Mouse (Mus musculus) neural tube, embryonic 13.5 days (tissue): ENCODE measurements at regions not wholly inside any gene's neighbourhood (a gene's known extent, or its start where the extent isn't known, plus 50 kb on each side); places are given as distances from the start of the nearest gene placed in this dataset.
A peak's percentile ranks its signal among the peaks of the same experiment; 100 is the strongest.

Experiments
- ATAC-seq: fragments of 200-750 bp; cut with Nextera tagmentation; 2 replicates; pipeline ENCODE4 v1.8.0; 2017; ENCODE audit warnings: low read depth, mild to moderate bottlenecking, moderate TSS enrichment, moderate library complexity
- H3K27ac ChIP-seq: fragments of 300-500 bp; sonication (generic); replicated peaks from 2 replicates; pipeline ENCODE4 v1.5.1; 2015; ENCODE audit warnings: moderate library complexity, mild to moderate bottlenecking, inconsistent platforms
- H3K27me3 ChIP-seq: fragments of 300-500 bp; sonication (generic); 2 replicates; pipeline ENCODE4 v1.6.1; 2015; ENCODE audit warnings: mild to moderate bottlenecking, inconsistent platforms
- H3K36me3 ChIP-seq: fragments of 300-500 bp; sonication (generic); 2 replicates; pipeline ENCODE4 v1.6.1; 2015; ENCODE audit warnings: mild to moderate bottlenecking, inconsistent platforms
- H3K4me1 ChIP-seq: fragments of 300-500 bp; sonication (generic); replicated peaks from 2 replicates; pipeline ENCODE4 v1.6.1; 2015; ENCODE audit warnings: inconsistent platforms
- H3K4me2 ChIP-seq: fragments of 300-500 bp; sonication (generic); 2 replicates; pipeline ENCODE4 v1.6.1; 2015; ENCODE audit warnings: inconsistent platforms, mild to moderate bottlenecking, moderate library complexity
- H3K4me3 ChIP-seq: fragments of 300-500 bp; sonication (generic); 2 replicates; pipeline ENCODE4 v1.5.1; 2015; ENCODE audit warnings: mild to moderate bottlenecking, inconsistent platforms
- H3K9ac ChIP-seq: fragments of 300-500 bp; sonication (generic); 2 replicates; pipeline ENCODE4 v1.6.1; 2015; ENCODE audit warnings: moderate library complexity, mild to moderate bottlenecking, inconsistent platforms
- H3K9me3 ChIP-seq: fragments of 300-500 bp; sonication (generic); 2 replicates; pipeline ENCODE4 v1.6.1; 2016; ENCODE audit warnings: inconsistent platforms
- WGBS: fragments of 180-500 bp; shearing (Covaris S2); methylation state at CpG from one replicate; pipeline ENCODE4 v1.1.7; 2015; 5-methylcytosine and 5-hydroxymethylcytosine counted together

GRCm38 (mm10) chr8:126756300-126757097 is 162.7 kb upstream of the Irf2bp2 start:
- H3K9ac ChIP-seq: no peak overlapping the region
- ATAC-seq: no peak
- WGBS: 78% methylated on average over 8 of the region's 8 CpGs

GRCm38 (mm10) chr8:126755669-126756068 is 161.9 kb upstream of the Irf2bp2 start:
- WGBS: 93% methylated on average over 5 of the region's 5 CpGs
- Histone ChIP-seq H3K9ac (no peak overlapping the region), H3K4me3 (no peak overlapping the region), H3K27me3 (no peaks in the 10 kb centered on the region), H3K27ac (no peak overlapping the region), H3K4me2 (no peak overlapping the region), H3K36me3 (no peaks in the 10 kb centered on the region), H3K4me1 (peaks cover 18% of the 10 kb centered on the region), H3K9me3 (no peaks in the 10 kb centered on the region)
- no peak for ATAC-seq

More at GRCm38 (mm10) chr8:126756300-126757097, 162.7 kb upstream of the Irf2bp2 start:
- Histone ChIP-seq H3K9me3 (no peaks in the 10 kb centered on the region), H3K27me3 (no peaks in the 10 kb centered on the region), H3K4me1 (peaks cover 15% of the 10 kb centered on the region), H3K36me3 (no peaks in the 10 kb centered on the region), H3K4me2 (no peak overlapping the region), H3K27ac (no peak overlapping the region), H3K4me3 (no peak overlapping the region)

DNA sequence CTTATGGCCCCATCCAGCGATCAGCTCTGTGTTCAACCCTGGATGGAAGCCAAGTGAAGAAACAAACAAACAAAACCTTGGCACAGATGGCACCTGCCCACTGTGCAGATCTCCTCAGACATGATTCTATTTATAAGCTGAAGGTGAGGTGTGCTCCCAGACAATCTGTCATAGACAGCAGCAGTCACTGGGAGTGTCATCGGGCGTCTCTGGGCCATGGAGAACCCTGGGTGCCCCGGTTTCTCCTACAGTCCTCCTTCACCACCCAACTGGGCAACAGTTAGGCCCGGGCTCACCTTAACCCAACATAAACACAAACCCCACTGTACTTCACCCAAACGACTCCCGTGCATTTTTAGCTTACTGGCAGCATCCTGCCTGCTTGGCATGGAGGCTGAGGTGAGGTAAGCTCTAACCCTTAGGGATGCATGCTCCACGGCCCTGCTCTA is 160.6 kb upstream of the Irf2bp2 start:
- Histone ChIP-seq H3K27ac (no peak overlapping the region), H3K36me3 (no peaks in the 10 kb centered on the region), H3K4me3 (no peak overlapping the region), H3K9me3 (no peaks in the 10 kb centered on the region), H3K4me2 (no peak overlapping the region), H3K9ac (no peak overlapping the region), H3K27me3 (no peaks in the 10 kb centered on the region), H3K4me1 (peaks cover 18% of the 10 kb centered on the region)
- 86% methylated on average over 8 of the region's 8 CpGs for WGBS
- no peak for ATAC-seq

DNA sequence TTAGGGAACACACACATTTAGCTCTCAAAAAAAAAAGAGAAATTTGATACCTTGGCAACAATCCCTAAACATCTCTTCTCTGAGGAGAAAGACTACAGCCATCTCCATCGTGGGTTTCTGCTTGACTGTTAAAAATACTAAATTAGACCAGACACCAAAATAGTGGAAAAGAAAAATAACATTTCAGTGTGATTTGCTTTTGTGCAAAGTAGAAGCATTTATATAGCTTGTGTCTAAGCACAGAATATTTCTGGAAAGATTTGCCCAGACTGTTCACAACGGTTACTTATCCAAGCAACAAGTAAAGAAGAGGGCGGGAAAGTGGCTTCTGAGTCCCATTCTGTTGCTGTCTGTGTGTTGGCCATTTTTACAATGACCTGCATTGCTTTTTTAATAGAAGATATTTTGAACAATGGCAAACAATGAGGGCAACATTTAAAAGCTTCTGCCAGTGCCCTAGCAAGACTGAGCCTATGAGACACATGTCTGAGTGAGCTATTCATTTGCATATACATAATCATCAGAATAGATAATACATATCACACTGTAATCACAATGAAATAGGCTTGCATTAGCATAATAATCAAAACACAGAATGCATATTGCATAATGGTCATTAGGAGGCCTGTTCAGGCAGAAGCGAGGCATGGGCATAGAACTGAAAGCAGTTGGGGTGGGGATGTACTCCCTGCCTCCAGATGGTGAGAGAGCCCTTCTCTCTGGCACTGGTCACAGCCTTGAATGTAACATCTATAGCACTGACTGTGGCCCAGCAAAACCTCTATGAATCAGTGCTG is 159.5 kb upstream of the Irf2bp2 start:
- no peak overlapping the region for H3K4me2 ChIP-seq
- no peak overlapping the region for H3K9ac ChIP-seq
- H3K27ac ChIP-seq: peak overlapping the region; percentile 6; the same call in 1 of the 2 replicates
- no peak overlapping the region for H3K4me3 ChIP-seq
- ATAC-seq: 0 out of 2 replicates have a peak, but pooled peaks have one; percentile 19
- H3K36me3 ChIP-seq: no peaks in the 10 kb centered on the region
- no peaks in the 10 kb centered on the region for H3K9me3 ChIP-seq
- H3K27me3 ChIP-seq: no peaks in the 10 kb centered on the region
- WGBS: 79% methylated on average over 4 of the region's 4 CpGs
- peaks cover 18% of the 10 kb centered on the region for H3K4me1 ChIP-seq

GRCm38 (mm10) chr8:126751416-126752140 is 157.8 kb upstream of the Irf2bp2 start:
- Histone ChIP-seq H3K27me3 (no peaks in the 10 kb centered on the region), H3K27ac (no peak overlapping the region), H3K36me3 (no peaks in the 10 kb centered on the region), H3K4me2 (no peak overlapping the region), H3K4me1 (peaks cover 18% of the 10 kb centered on the region), H3K4me3 (no peak overlapping the region), H3K9me3 (no peaks in the 10 kb centered on the region), H3K9ac (no peak overlapping the region)
- no peak for ATAC-seq
- WGBS: 76% methylated on average over 6 of the region's 6 CpGs

DNA sequence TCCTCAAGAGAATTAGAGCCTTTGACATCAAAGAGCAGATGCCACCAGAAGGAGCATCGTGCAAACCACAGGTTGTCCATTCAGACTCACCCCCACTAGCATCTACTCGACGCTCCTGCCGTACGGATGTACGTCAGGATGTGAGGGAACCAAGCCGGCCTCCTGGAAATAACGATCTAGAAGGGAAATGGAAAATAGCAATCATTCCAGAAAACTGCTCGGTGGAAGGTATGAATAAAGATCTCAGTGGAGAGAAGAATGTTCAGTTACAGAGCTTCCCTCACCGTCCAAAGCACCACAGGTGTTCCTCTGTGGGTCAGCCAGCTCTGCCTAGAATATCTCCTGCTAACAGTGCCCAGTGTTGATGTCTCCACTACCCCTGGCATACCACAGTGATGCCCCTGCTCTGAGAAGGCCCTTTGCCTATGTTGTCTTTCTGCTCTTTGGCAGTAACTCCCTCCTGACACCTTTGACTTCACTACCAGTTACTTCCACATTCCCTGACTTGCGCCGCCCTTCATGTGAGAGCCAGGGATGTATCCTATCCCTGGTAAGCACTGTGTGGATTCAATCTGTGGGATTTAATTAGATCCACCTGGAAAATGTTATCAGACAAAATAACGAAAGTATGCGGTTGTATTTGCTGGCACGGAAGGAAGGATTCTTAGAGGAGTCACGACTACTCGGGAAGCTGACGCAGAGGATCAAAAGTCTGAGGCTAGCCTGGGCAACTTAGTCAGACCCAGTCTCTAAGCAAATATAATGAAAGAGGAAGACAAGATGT is 152.4 kb upstream of the Irf2bp2 start:
- Histone ChIP-seq H3K9ac (no peak overlapping the region), H3K4me3 (no peak overlapping the region), H3K4me1 (0 out of 2 replicates have a peak, but pooled peaks cover 3% of the 10 kb centered on the region), H3K27me3 (no peaks in the 10 kb centered on the region), H3K9me3 (no peaks in the 10 kb centered on the region), H3K36me3 (no peaks in the 10 kb centered on the region), H3K27ac (no peak overlapping the region), H3K4me2 (no peak overlapping the region)
- ATAC-seq: no peak
- WGBS: 75% methylated on average over 18 of the region's 18 CpGs

GRCm38 (mm10) chr8:126744747-126745382 is 151.1 kb upstream of the Irf2bp2 start:
- Histone ChIP-seq H3K9ac (no peak overlapping the region), H3K27me3 (no peaks in the 10 kb centered on the region), H3K4me1 (0 out of 2 replicates have a peak, but pooled peaks cover 4% of the 10 kb centered on the region), H3K36me3 (no peaks in the 10 kb centered on the region), H3K27ac (no peak overlapping the region), H3K4me2 (no peak overlapping the region), H3K9me3 (no peaks in the 10 kb centered on the region), H3K4me3 (no peak overlapping the region)
- 77% methylated on average over 10 of the region's 10 CpGs for WGBS
- no peak for ATAC-seq

- ATAC-seq: no peak
These were observed 149.5 kb upstream of the Irf2bp2 start for GRCm38 (mm10) chr8:126743296-126743695.

GRCm38 (mm10) chr8:126742081-126742480 is 148.3 kb upstream of the Irf2bp2 start:
- Histone ChIP-seq H3K27me3 (no peaks in the 10 kb centered on the region), H3K9me3 (no peaks in the 10 kb centered on the region), H3K4me1 (0 out of 2 replicates have a peak, but pooled peaks cover 4% of the 10 kb centered on the region), H3K27ac (no peak overlapping the region), H3K4me2 (no peak overlapping the region), H3K4me3 (no peak overlapping the region), H3K9ac (no peak overlapping the region), H3K36me3 (no peaks in the 10 kb centered on the region)
- no peak for ATAC-seq
- WGBS: 89% methylated on average over 3 of the region's 3 CpGs

More at GRCm38 (mm10) chr8:126743296-126743695, 149.5 kb upstream of the Irf2bp2 start:
- Histone ChIP-seq H3K9ac (no peak overlapping the region), H3K4me2 (no peak overlapping the region), H3K4me1 (0 out of 2 replicates have a peak, but pooled peaks cover 4% of the 10 kb centered on the region), H3K36me3 (no peaks in the 10 kb centered on the region), H3K9me3 (no peaks in the 10 kb centered on the region), H3K27me3 (no peaks in the 10 kb centered on the region), H3K4me3 (no peak overlapping the region), H3K27ac (no peak overlapping the region)
- 91% methylated on average over 9 of the region's 9 CpGs for WGBS

DNA sequence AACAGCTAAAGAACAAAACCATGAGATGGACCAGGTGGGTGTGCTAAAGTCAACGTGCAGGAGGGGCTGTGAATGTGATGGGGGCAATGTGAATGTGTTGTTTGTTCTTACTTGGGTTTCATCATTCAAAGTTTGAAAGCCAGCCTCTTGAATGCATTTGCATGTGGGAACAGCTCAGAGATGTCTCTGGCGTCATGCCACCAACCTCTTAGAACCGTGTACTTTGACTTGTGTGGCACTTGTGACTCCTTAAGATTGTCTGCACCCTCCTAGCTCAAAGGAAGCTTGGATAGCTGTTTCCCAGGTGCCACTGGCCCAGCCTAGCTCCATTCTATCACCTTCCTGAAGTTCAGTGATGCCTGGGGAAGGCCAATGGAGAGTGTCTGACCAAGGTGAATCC is 147.2 kb upstream of the Irf2bp2 start:
- Histone ChIP-seq H3K9ac (no peak overlapping the region), H3K4me1 (peaks cover 14% of the 10 kb centered on the region), H3K36me3 (no peaks in the 10 kb centered on the region), H3K4me3 (no peak overlapping the region), H3K27me3 (no peaks in the 10 kb centered on the region), H3K9me3 (no peaks in the 10 kb centered on the region), H3K4me2 (no peak overlapping the region), H3K27ac (no peak overlapping the region)
- no peak for ATAC-seq
- WGBS: 79% methylated on average over 3 of the region's 3 CpGs

- Histone ChIP-seq H3K9me3 (no peaks in the 10 kb centered on the region), H3K4me2 (no peak overlapping the region), H3K4me1 (peaks cover 27% of the 10 kb centered on the region), H3K36me3 (no peaks in the 10 kb centered on the region), H3K27me3 (no peaks in the 10 kb centered on the region), H3K4me3 (no peak overlapping the region), H3K9ac (no peak overlapping the region), H3K27ac (no peak overlapping the region)
- WGBS: 68% methylated on average over 10 of the region's 10 CpGs
- ATAC-seq: no peak
These were observed 146.0 kb upstream of the Irf2bp2 start for GRCm38 (mm10) chr8:126739768-126740167.
